Mouse (Mus musculus) frontal cortex, postnatal 36 days (tissue): Measurements from ENCODE around the gene Acyp1.
A peak's percentile ranks its signal among the peaks of the same experiment; 100 is the strongest.
"Not testable (repeated sequence)": the region's sequence is repeated elsewhere in the genome, so short reads cannot be mapped to it uniquely, and the experiment has no call there.

Experiments
- DNase-seq, 2 experiments: peaks; one replicate each; pipeline ENCODE4 v3.0.0; 2022; ENCODE audit warnings: low spot score in 2 of 2

Acyp1 gene

GRCm38 (mm10) chr12:85281756-85282155 is 6.5 kb downstream of the Acyp1 start:
- not testable (repeated sequence) for DNase-seq

- no peak for DNase-seq
Measured at GRCm38 (mm10) chr12:85280845-85281651, 7.2 kb downstream of the Acyp1 start.

- DNase-seq = peak; percentile 96 to 98
Measured at GRCm38 (mm10) chr12:85280105-85280844, 8.0 kb downstream of the Acyp1 start.

- DNase-seq = no peak
Measured at GRCm38 (mm10) chr12:85279396-85280080, 8.7 kb downstream of the Acyp1 start.

- no peak for DNase-seq
Measured at GRCm38 (mm10) chr12:85278919-85279318, 9.3 kb downstream of the Acyp1 start.

- DNase-seq = no peak
Measured at GRCm38 (mm10) chr12:85276273-85276672, 12.0 kb downstream of the Acyp1 start.

- no peak for DNase-seq
Measured at GRCm38 (mm10) chr12:85273508-85273907, 14.7 kb downstream of the Acyp1 start.

GRCm38 (mm10) chr12:85271843-85272206 is 16.4 kb downstream of the Acyp1 start:
- DNase-seq = no peak

- DNase-seq = no peak
Measured at GRCm38 (mm10) chr12:85271132-85271842, 17.0 kb downstream of the Acyp1 start.

GRCm38 (mm10) chr12:85270319-85270718 is 17.9 kb downstream of the Acyp1 start, which contains the start of gene Mlh3:
Gene Mlh3 (minus strand): TSS chr12:85270599.
- DNase-seq = peak; percentile 86 to 92

GRCm38 (mm10) chr12:85269821-85270220 is 18.4 kb downstream of the Acyp1 start:
- DNase-seq = no peak

- DNase-seq = no peak
Measured at GRCm38 (mm10) chr12:85266248-85266647, 22.0 kb downstream of the Acyp1 start.

GRCm38 (mm10) chr12:85264940-85265339 is 23.3 kb downstream of the Acyp1 start:
- no peak for DNase-seq

GRCm38 (mm10) chr12:85264531-85264930 is 23.7 kb downstream of the Acyp1 start:
- no peak for DNase-seq

GRCm38 (mm10) chr12:85263190-85263589 is 25.0 kb downstream of the Acyp1 start:
- peak; percentile 21 to 35 for DNase-seq

- no peak for DNase-seq
Measured at GRCm38 (mm10) chr12:85262489-85262888, 25.7 kb downstream of the Acyp1 start.

GRCm38 (mm10) chr12:85257008-85257639 is 31.1 kb downstream of the Acyp1 start:
- DNase-seq = no peak

- DNase-seq = no peak
Measured at GRCm38 (mm10) chr12:85256074-85256751, 32.0 kb downstream of the Acyp1 start.

- DNase-seq = peak in 1 of 2 experiments; percentile 8
Measured at GRCm38 (mm10) chr12:85252083-85252482, 36.2 kb downstream of the Acyp1 start.

- no peak for DNase-seq
Measured at GRCm38 (mm10) chr12:85237553-85237952, 50.7 kb downstream of the Acyp1 start.
